Mouse (Mus musculus): Measurements from ENCODE around the gene Rnf222.
A peak's percentile ranks its signal among the peaks of the same experiment; 100 is the strongest.
"Not testable (repeated sequence)": the region's sequence is repeated elsewhere in the genome, so short reads cannot be mapped to it uniquely, and the experiment has no call there.

The Rnf222 gene

GRCm38 (mm10) chr11:68911531-68912177, 23.3 kb downstream of the Rnf222 start:
- DNase-seq (ENCODE audit: low spot score) = no peak

GRCm38 (mm10) chr11:68914566-68914965, 26.2 kb downstream of the Rnf222 start:
- DNase-seq (ENCODE audit: low spot score) = no peak

GRCm38 (mm10) chr11:68923191-68923590, 34.8 kb downstream of the Rnf222 start:
- no peak for DNase-seq (ENCODE audit: low spot score)

- no peak for DNase-seq (ENCODE audit: low spot score)
Measured at GRCm38 (mm10) chr11:68924749-68925148, 36.4 kb downstream of the Rnf222 start.

- no peak for DNase-seq (ENCODE audit: low spot score)
Measured at GRCm38 (mm10) chr11:68926981-68927380, 38.6 kb downstream of the Rnf222 start, which contains the start of gene Odf4. TSS of gene Odf4 (minus strand) at chr11:68927081.

- no peak for DNase-seq (ENCODE audit: low spot score)
Measured at GRCm38 (mm10) chr11:68929947-68930346, 41.6 kb downstream of the Rnf222 start.

GRCm38 (mm10) chr11:68933885-68934507, 45.6 kb downstream of the Rnf222 start:
- DNase-seq (ENCODE audit: low spot score) = no peak

GRCm38 (mm10) chr11:68936951-68937350, 48.6 kb downstream of the Rnf222 start:
- not testable (repeated sequence) for DNase-seq (ENCODE audit: low spot score)

GRCm38 (mm10) chr11:68939451-68940304, 51.3 kb downstream of the Rnf222 start:
- DNase-seq (ENCODE audit: low spot score) = peak; percentile 91

GRCm38 (mm10) chr11:68940516-68940915, 52.2 kb downstream of the Rnf222 start:
- no peak for DNase-seq (ENCODE audit: low spot score)

GRCm38 (mm10) chr11:68942731-68943130, 54.4 kb downstream of the Rnf222 start:
- DNase-seq (ENCODE audit: low spot score) = no peak

- no peak for DNase-seq (ENCODE audit: low spot score)
Measured at GRCm38 (mm10) chr11:68945245-68945644, 56.9 kb downstream of the Rnf222 start.
